Mouse (Mus musculus) heart, postnatal 0 days (tissue): ENCODE results near the gene Tnpo2. TPM values are rescaled to one million over a fixed set of nuclear protein-coding genes. Genes with fewer than 3 reads are reported as not detected.
A peak's percentile ranks its signal among the peaks of the same experiment; 100 is the strongest.
"Not testable (repeated sequence)": the region's sequence is repeated elsewhere in the genome, so short reads cannot be mapped to it uniquely, and the experiment has no call there.

ENCODE experiments used
- ATAC-seq: fragments of 200-750 bp; cut with Nextera tagmentation; 2 replicates; pipeline ENCODE4 v1.8.0; 2017; ENCODE audit warnings: low read depth, moderate number of reproducible peaks, moderate library complexity; ENCODE audit not compliant: insufficient read depth
- DNase-seq: peaks from one replicate; pipeline ENCODE4 v3.0.0-alpha.2; 2016; ENCODE audit warnings: low spot score
- H3K27ac ChIP-seq: fragments of 300-500 bp; sonication (generic); 2 replicates; pipeline ENCODE4 v1.5.1; 2014; ENCODE audit warnings: low read depth, mild to moderate bottlenecking
- H3K27me3 ChIP-seq: fragments of 300-500 bp; sonication (generic); 2 replicates; pipeline ENCODE4 v1.6.1; 2014; ENCODE audit warnings: low read length, mixed read lengths; ENCODE audit not compliant: control insufficient read depth, insufficient read depth
- H3K36me3 ChIP-seq: fragments of 300-500 bp; sonication (generic); replicated peaks from 2 replicates; pipeline ENCODE4 v1.6.1; 2014; ENCODE audit warnings: low read length, mixed read lengths; ENCODE audit not compliant: control insufficient read depth, insufficient read depth
- H3K4me1 ChIP-seq: fragments of 300-500 bp; sonication (generic); 2 replicates; pipeline ENCODE4 v1.6.1; 2014; ENCODE audit warnings: antibody characterized with exemption; ENCODE audit not compliant: control insufficient read depth, insufficient read depth
- H3K4me2 ChIP-seq: fragments of 300-500 bp; sonication (generic); 2 replicates; pipeline ENCODE4 v1.6.1; 2014; ENCODE audit warnings: low read depth, mild to moderate bottlenecking, low read length, moderate library complexity
- H3K4me3 ChIP-seq: fragments of 300-500 bp; sonication (generic); 2 replicates; pipeline ENCODE4 v1.5.1; 2014; ENCODE audit warnings: low read depth, low read length
- H3K9ac ChIP-seq: fragments of 300-500 bp; sonication (generic); replicated peaks from 2 replicates; pipeline ENCODE4 v1.6.1; 2014; ENCODE audit warnings: low read depth, low read length, mixed read lengths
- H3K9me3 ChIP-seq: fragments of 300-500 bp; sonication (generic); replicated peaks from 2 replicates; pipeline ENCODE4 v1.6.1; 2016; ENCODE audit warnings: low read length; ENCODE audit not compliant: control insufficient read depth
- CTCF ChIP-seq: IDR thresholded peaks from 2 replicates; pipeline ENCODE4 v1.5.1; 2016; ENCODE audit warnings: antibody characterized with exemption, control low read depth, low read depth
- EP300 ChIP-seq: IDR thresholded peaks from 2 replicates; pipeline ENCODE4 v1.6.1; 2016; ENCODE audit warnings: antibody characterized with exemption, low read depth
- WGBS: fragments of 180-500 bp; shearing (Covaris S2); extraction: QIAGEN DNeasy Blood & Tissue Kit; methylation state at CpG from one replicate; pipeline ENCODE4 v1.1.7; 2014; 5-methylcytosine and 5-hydroxymethylcytosine counted together
- polyA plus RNA-seq: library from polyadenylated mRNA; unstranded; fragments of >200 nt; fragmentation: Nextera tagmentation; extraction: Ambion mirVana; gene quantifications from 2 replicates; pipeline ENCODE4 v1.2.1, GENCODE M21; 2015
- total RNA-seq: library from RNA; depleted of rRNA; stranded (reverse); fragments of >200 nt; gene quantifications from 2 replicates; pipeline ENCODE4 v1.2.3, GENCODE M21; 2014; ENCODE audit warnings: low replicate concordance

The Tnpo2 gene
- total and polyA plus RNA-seq, 2 experiments from 2014 or later: 13.0 to 34.8 TPM

DNA sequence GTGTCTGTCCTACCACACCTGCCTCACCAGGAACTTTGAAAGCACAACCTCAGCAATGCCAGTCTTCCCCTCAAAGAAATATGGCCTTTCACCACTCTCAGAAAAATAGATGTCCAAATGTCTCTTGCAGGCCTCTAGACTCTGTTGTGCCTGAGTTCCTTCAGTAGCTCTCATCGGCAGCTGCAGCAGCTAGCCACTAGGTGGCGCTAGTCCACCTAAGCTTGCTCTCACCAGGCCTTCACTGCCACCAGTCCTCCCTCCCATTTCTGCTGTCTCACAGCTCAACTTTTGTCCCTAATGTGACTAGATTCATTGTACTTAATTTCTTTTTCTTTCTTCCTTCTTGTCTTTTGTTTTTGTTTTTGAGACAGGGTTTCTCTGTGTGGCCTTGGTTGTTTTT is 40.3 kb downstream of the Tnpo2 start:
- TF ChIP-seq EP300: no peak
- peak; percentile 99 for TF ChIP-seq CTCF
- Histone ChIP-seq H3K4me3 (no peak overlapping the region), H3K4me2 (no peak overlapping the region), H3K27me3 (no peaks in the 10 kb centered on the region), H3K36me3 (peaks cover 39% of the 10 kb centered on the region), H3K9me3 (no peaks in the 10 kb centered on the region), H3K27ac (peak overlapping the region; percentile 27; the same call in 1 of the 2 replicates), H3K4me1 (peaks cover 11% of the 10 kb centered on the region), H3K9ac (no peak overlapping the region)
- WGBS: 0% methylated on average over 2 of the region's 2 CpGs
- ATAC-seq (peak; percentile 54), DNase-seq (peak; percentile 85)

DNA sequence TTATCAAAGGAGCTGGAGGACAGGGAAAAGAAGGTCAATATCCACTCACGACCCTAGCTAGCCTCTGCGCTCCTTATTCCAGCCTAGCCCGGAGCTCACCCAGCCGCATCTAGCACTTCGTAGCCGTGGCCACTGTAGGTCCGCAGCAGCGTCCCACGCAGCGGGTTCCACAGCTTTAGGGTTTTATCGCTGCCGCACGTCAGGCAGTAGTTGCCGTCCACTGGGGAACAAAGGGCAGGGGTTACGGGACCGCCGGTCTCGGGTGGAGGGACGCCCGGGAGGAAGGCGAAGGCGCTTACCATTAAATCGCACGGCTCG is 43.5 kb downstream of the Tnpo2 start:
- peak overlapping the region; percentile 58 for H3K27ac ChIP-seq
- H3K9me3 ChIP-seq: no peaks in the 10 kb centered on the region
- H3K4me1 ChIP-seq: peaks cover 20% of the 10 kb centered on the region
- H3K4me3 ChIP-seq: peak overlapping the region; percentile 74
- peaks cover 23% of the 10 kb centered on the region for H3K36me3 ChIP-seq
- WGBS: 1% methylated on average over 25 of the region's 25 CpGs
- H3K9ac ChIP-seq: peak overlapping the region; percentile 93
- H3K4me2 ChIP-seq: peak overlapping the region; percentile 99
- no peak for ATAC-seq
- H3K27me3 ChIP-seq: no peaks in the 10 kb centered on the region
- no peak for DNase-seq
- TF ChIP-seq EP300: no peak
- no peak for TF ChIP-seq CTCF

DNA sequence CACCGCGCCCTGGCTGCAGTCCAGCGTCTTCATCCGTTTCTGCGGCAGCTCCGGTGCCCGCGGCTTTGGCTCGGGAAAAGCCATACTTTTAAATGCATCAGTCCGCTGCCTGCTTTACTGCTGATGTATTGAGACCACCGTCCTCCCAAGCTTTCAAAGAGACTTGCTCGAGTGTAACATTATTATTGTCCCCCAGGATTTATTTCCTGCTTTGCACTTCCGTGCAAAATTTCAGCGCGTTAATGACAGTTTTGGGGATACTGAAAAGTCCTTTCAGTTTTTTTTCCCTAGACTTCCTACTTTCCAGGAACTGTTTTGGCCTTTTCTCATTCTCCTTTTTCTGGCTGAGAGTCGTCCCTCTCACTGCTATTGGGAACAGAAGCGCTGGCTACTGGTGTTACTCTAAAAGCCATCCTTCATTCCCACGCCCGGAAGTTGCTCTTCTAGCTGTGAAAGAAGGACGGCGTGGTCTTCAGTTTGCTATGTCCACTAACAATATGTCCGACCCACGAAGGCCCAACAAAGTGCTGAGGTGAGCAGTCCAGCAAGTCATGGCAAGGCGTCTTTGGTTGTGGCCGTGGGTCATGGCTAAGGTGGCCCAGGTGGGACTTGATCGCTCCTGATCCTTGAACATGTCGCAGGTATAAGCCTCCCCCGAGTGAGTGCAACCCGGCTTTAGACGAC is 44.0 kb downstream of the Tnpo2 start, which contains the start of gene Wdr83os:
Gene Wdr83os, plus strand, starts transcription at position 209 of the 684 bp plus-strand sequence.
- peaks cover 20% of the 10 kb centered on the region for H3K4me1 ChIP-seq
- peaks cover 23% of the 10 kb centered on the region for H3K36me3 ChIP-seq
- H3K9ac ChIP-seq: peak within 1 kb of the TSS; percentile 93
- no peak for TF ChIP-seq EP300
- TF ChIP-seq CTCF: no peak
- peak within 1 kb of the TSS; percentile 99 for H3K4me2 ChIP-seq
- peak within 1 kb of the TSS; percentile 74 for H3K4me3 ChIP-seq
- H3K9me3 ChIP-seq: no peaks in the 10 kb centered on the region
- WGBS: under 1% methylated on average over 30 of the region's 30 CpGs
- H3K27me3 ChIP-seq: no peaks in the 10 kb centered on the region
- ATAC-seq (peak; percentile 10; the same call in 1 of the 2 replicates), DNase-seq (peak; percentile 69)
- H3K27ac ChIP-seq: peak within 1 kb of the TSS; percentile 81

GRCm38 (mm10) chr8:85081216-85081555 is 44.5 kb downstream of the Tnpo2 start, which contains the start of gene Wdr83:
TSS of gene Wdr83 (minus strand) at chr8:85081306.
- TF ChIP-seq CTCF (no peak), EP300 (no peak)
- Histone ChIP-seq H3K4me1 (peaks cover 20% of the 10 kb centered on the region), H3K27ac (peak within 1 kb of the TSS; percentile 81), H3K4me3 (peak within 1 kb of the TSS; percentile 74), H3K4me2 (peak within 1 kb of the TSS; percentile 99), H3K27me3 (no peaks in the 10 kb centered on the region), H3K9ac (peak within 1 kb of the TSS; percentile 93), H3K9me3 (no peaks in the 10 kb centered on the region), H3K36me3 (peaks cover 22% of the 10 kb centered on the region)
- peak; percentile 40 for DNase-seq
- WGBS: 2% methylated on average over 9 of the region's 9 CpGs
- peak; percentile 27; the same call in 1 of the 2 replicates for ATAC-seq

GRCm38 (mm10) chr8:85082169-85082568 is 45.5 kb downstream of the Tnpo2 start:
- peaks cover 22% of the 10 kb centered on the region for H3K36me3 ChIP-seq
- not testable (repeated sequence) for H3K9ac ChIP-seq, DNase-seq, H3K9me3 ChIP-seq, H3K27me3 ChIP-seq, H3K4me3 ChIP-seq, H3K4me2 ChIP-seq, ATAC-seq, H3K27ac ChIP-seq
- peaks cover 20% of the 10 kb centered on the region for H3K4me1 ChIP-seq
- WGBS: 79% methylated on average over 4 of the region's 4 CpGs
